Mouse (Mus musculus) liver, embryonic 14.5 days (tissue): ENCODE measurements at regions not wholly inside any gene's neighbourhood (a gene's known extent, or its start where the extent isn't known, plus 50 kb on each side); places are given as distances from the start of the nearest gene placed in this dataset.

Experiments used
- ATAC-seq: fragments of 200-750 bp; cut with Nextera tagmentation; 2 replicates; pipeline ENCODE4 v1.8.0; 2017; ENCODE audit warnings: moderate number of reproducible peaks, mild to moderate bottlenecking, moderate library complexity; ENCODE audit not compliant: insufficient read depth
- DNase-seq, 3 experiments: peaks; one replicate each; pipeline ENCODE4 v3.0.0-alpha.2; 2012 to 2013; ENCODE audit warnings: low read depth in 3 of 3, low spot score in 3 of 3
- H3K27ac ChIP-seq: fragments of 300-500 bp; sonication (generic); 2 replicates; pipeline ENCODE4 v1.5.1; 2014; ENCODE audit warnings: moderate library complexity, mild to moderate bottlenecking, control low read depth, inconsistent platforms
- H3K27me3 ChIP-seq: fragments of 300-500 bp; sonication (generic); 2 replicates; pipeline ENCODE4 v1.6.1; 2014; ENCODE audit warnings: mild to moderate bottlenecking, low read length, moderate library complexity; ENCODE audit not compliant: control insufficient read depth, insufficient read depth
- H3K36me3 ChIP-seq: fragments of 300-500 bp; sonication (generic); replicated peaks from 2 replicates; pipeline ENCODE4 v1.6.1; 2014; ENCODE audit warnings: low read depth; ENCODE audit not compliant: control insufficient read depth, insufficient read depth
- H3K4me1 ChIP-seq, 2 experiments: fragments of 200-500 bp in 1 of 2; fragments of 300-500 bp in 1 of 2; sonication (generic) in 1 of 2; replicated peaks; 2 replicates each; pipeline ENCODE4 v1.6.1; 2012 to 2014; ENCODE audit warnings: antibody characterized with exemption in 1 of 2, inconsistent platforms in 1 of 2, low read length in 1 of 2; ENCODE audit not compliant: control insufficient read depth in 2 of 2, insufficient read depth in 2 of 2
- H3K4me2 ChIP-seq: fragments of 300-500 bp; sonication (generic); 2 replicates; pipeline ENCODE4 v1.6.1; 2014; ENCODE audit warnings: low read depth, mild to moderate bottlenecking, control low read depth, moderate library complexity
- H3K4me3 ChIP-seq, 2 experiments: fragments of 200-500 bp in 1 of 2; fragments of 300-500 bp in 1 of 2; sonication (generic) in 1 of 2; 2 replicates each; pipeline ENCODE4 v1.5.1; 2012 to 2014; ENCODE audit warnings: low read depth in 2 of 2, low read length in 2 of 2, mild to moderate bottlenecking in 2 of 2, control low read depth in 1 of 2, inconsistent platforms in 1 of 2, moderate library complexity in 1 of 2; ENCODE audit not compliant: insufficient read depth in 1 of 2
- H3K9ac ChIP-seq: fragments of 300-500 bp; sonication (generic); replicated peaks from 2 replicates; pipeline ENCODE4 v1.6.1; 2014; ENCODE audit warnings: mild to moderate bottlenecking, control low read depth, moderate library complexity
- H3K9me3 ChIP-seq: fragments of 300-500 bp; sonication (generic); 2 replicates; pipeline ENCODE4 v1.6.1; 2016; ENCODE audit warnings: low read length, mixed read lengths; ENCODE audit not compliant: control insufficient read depth
- CTCF ChIP-seq: IDR thresholded peaks from 2 replicates; pipeline ENCODE4 v1.5.1; 2016; ENCODE audit warnings: antibody characterized with exemption, low read depth, control low read depth
- EP300 ChIP-seq: IDR thresholded peaks from 2 replicates; pipeline ENCODE4 v1.6.1; 2016; ENCODE audit warnings: antibody characterized with exemption, low read depth
- WGBS: fragments of 180-500 bp; shearing (Covaris S2); extraction: QIAGEN DNeasy Blood & Tissue Kit; methylation state at CpG from one replicate; pipeline ENCODE4 v1.1.7; 2014; ENCODE audit not compliant: insufficient replicate concordance; 5-methylcytosine and 5-hydroxymethylcytosine counted together

GRCm38 (mm10) chr5:52040427-52041312 lies 149.6 kb downstream of the Dhx15 start:
- Histone ChIP-seq H3K9me3 (no peaks in the 10 kb centered on the region), H3K4me1 (no peaks in the 10 kb centered on the region; a peak in 1 of 4 replicates), H3K9ac (no peak overlapping the region), H3K4me3 (no peak overlapping the region), H3K27me3 (no peaks in the 10 kb centered on the region), H3K4me2 (no peak overlapping the region), H3K27ac (no peak overlapping the region), H3K36me3 (no peaks in the 10 kb centered on the region)
- no peak for TF ChIP-seq EP300
- TF ChIP-seq CTCF: no peak
- ATAC-seq: peak; percentile 41
- 49% methylated on average over 24 of the region's 24 CpGs for WGBS
- no peak for DNase-seq

GRCm38 (mm10) chr5:52035339-52035738 lies 155.0 kb downstream of the Dhx15 start:
- H3K4me1 ChIP-seq: no peaks in the 10 kb centered on the region
- TF ChIP-seq EP300 (no peak), CTCF (no peak)
- H3K27me3 ChIP-seq: no peaks in the 10 kb centered on the region
- DNase-seq (no peak), ATAC-seq (no peak)
- H3K36me3 ChIP-seq: no peaks in the 10 kb centered on the region
- no peak overlapping the region for H3K4me2 ChIP-seq
- WGBS: 45% methylated on average over 6 of the region's 6 CpGs
- no peak overlapping the region for H3K4me3 ChIP-seq
- no peak overlapping the region for H3K27ac ChIP-seq
- H3K9me3 ChIP-seq: no peaks in the 10 kb centered on the region
- no peak overlapping the region for H3K9ac ChIP-seq

GRCm38 (mm10) chr5:52027478-52027877 lies 162.8 kb downstream of the Dhx15 start:
- Histone ChIP-seq H3K27me3 (no peaks in the 10 kb centered on the region), H3K27ac (no peak overlapping the region), H3K4me1 (no peaks in the 10 kb centered on the region), H3K9me3 (no peaks in the 10 kb centered on the region), H3K36me3 (no peaks in the 10 kb centered on the region), H3K4me2 (no peak overlapping the region), H3K4me3 (no peak overlapping the region), H3K9ac (no peak overlapping the region)
- no peak for DNase-seq
- ATAC-seq: no peak
- 47% methylated on average over 4 of the region's 4 CpGs for WGBS
- TF ChIP-seq EP300 (no peak), CTCF (no peak)

- H3K4me2 ChIP-seq: no peak overlapping the region
- no peaks in the 10 kb centered on the region for H3K36me3 ChIP-seq
- WGBS: 40% methylated on average over 3 of the region's 3 CpGs
- no peak overlapping the region for H3K9ac ChIP-seq
- no peak for DNase-seq
- no peak overlapping the region for H3K4me3 ChIP-seq
- H3K27ac ChIP-seq: no peak overlapping the region
- TF ChIP-seq EP300 (no peak), CTCF (no peak)
- no peaks in the 10 kb centered on the region for H3K4me1 ChIP-seq
- H3K9me3 ChIP-seq: no peaks in the 10 kb centered on the region
- ATAC-seq: no peak
- no peaks in the 10 kb centered on the region for H3K27me3 ChIP-seq
Observed at GRCm38 (mm10) chr5:52026148-52026547, 164.2 kb downstream of the Dhx15 start.

- no peak overlapping the region for H3K4me2 ChIP-seq
- H3K4me3 ChIP-seq: no peak overlapping the region
- WGBS: 69% methylated on average over 9 of the region's 9 CpGs
- no peak overlapping the region for H3K27ac ChIP-seq
- no peak overlapping the region for H3K9ac ChIP-seq
- H3K27me3 ChIP-seq: no peaks in the 10 kb centered on the region
- TF ChIP-seq EP300: no peak
- no peak for TF ChIP-seq CTCF
- no peaks in the 10 kb centered on the region for H3K9me3 ChIP-seq
- DNase-seq: no peak
- no peak for ATAC-seq
- H3K36me3 ChIP-seq: no peaks in the 10 kb centered on the region
- H3K4me1 ChIP-seq: no peaks in the 10 kb centered on the region
Observed at GRCm38 (mm10) chr5:52023212-52023611, 167.1 kb downstream of the Dhx15 start.
